Mouse (Mus musculus) midbrain, embryonic 14.5 days (tissue): ENCODE results near the gene Pex7. TPM values are rescaled to one million over a fixed set of nuclear protein-coding genes. Genes with fewer than 3 reads are reported as not detected.
"Not testable (repeated sequence)": the region's sequence is repeated elsewhere in the genome, so short reads cannot be mapped to it uniquely, and the experiment has no call there.

Source experiments
- ATAC-seq: fragments of 200-750 bp; cut with Nextera tagmentation; 2 replicates; pipeline ENCODE4 v1.8.0; 2017; ENCODE audit warnings: moderate number of reproducible peaks, moderate library complexity; ENCODE audit not compliant: low FRiP score, low TSS enrichment
- DNase-seq: peaks from one replicate; pipeline ENCODE4 v3.0.0-alpha.2; 2015
- H3K27ac ChIP-seq: fragments of 300-500 bp; sonication (generic); replicated peaks from 2 replicates; pipeline ENCODE4 v1.5.1; 2014; ENCODE audit warnings: mild to moderate bottlenecking, low read depth, low read length, moderate library complexity
- H3K27me3 ChIP-seq: fragments of 300-500 bp; sonication (generic); 2 replicates; pipeline ENCODE4 v1.6.1; 2014; ENCODE audit warnings: low read length, control low read depth, mixed read lengths; ENCODE audit not compliant: control insufficient read depth, insufficient read depth
- H3K36me3 ChIP-seq: fragments of 300-500 bp; sonication (generic); 2 replicates; pipeline ENCODE4 v1.6.1; 2014; ENCODE audit warnings: low read length, control low read depth; ENCODE audit not compliant: control insufficient read depth, insufficient read depth
- H3K4me1 ChIP-seq: fragments of 300-500 bp; sonication (generic); 2 replicates; pipeline ENCODE4 v1.6.1; 2014; ENCODE audit warnings: mild to moderate bottlenecking, antibody characterized with exemption, low read length, control low read depth; ENCODE audit not compliant: control insufficient read depth, insufficient read depth
- H3K4me2 ChIP-seq: fragments of 300-500 bp; sonication (generic); 2 replicates; pipeline ENCODE4 v1.6.1; 2014; ENCODE audit warnings: mild to moderate bottlenecking, low read length, moderate library complexity
- H3K4me3 ChIP-seq: fragments of 300-500 bp; sonication (generic); replicated peaks from 2 replicates; pipeline ENCODE4 v1.5.1; 2014; ENCODE audit warnings: low read depth, low read length
- H3K9ac ChIP-seq: fragments of 300-500 bp; sonication (generic); replicated peaks from 2 replicates; pipeline ENCODE4 v1.6.1; 2014; ENCODE audit warnings: mild to moderate bottlenecking, low read length, moderate library complexity
- H3K9me3 ChIP-seq: fragments of 300-500 bp; sonication (generic); 2 replicates; pipeline ENCODE4 v1.6.1; 2016; ENCODE audit warnings: low read length, control low read depth, mixed read lengths; ENCODE audit not compliant: control insufficient read depth
- whole genome bisulfite sequencing: fragments of 180-500 bp; shearing (Covaris S2); extraction: QIAGEN DNeasy Blood & Tissue Kit; methylation state at CpG from one replicate; pipeline ENCODE4 v1.1.7; 2014; 5-methylcytosine and 5-hydroxymethylcytosine counted together
- polyA plus RNA-seq: library from polyadenylated mRNA; unstranded; fragments of >200 nt; fragmentation: Nextera tagmentation; extraction: Ambion mirVana; gene quantifications from 2 replicates; pipeline ENCODE4 v1.2.1, GENCODE M21; 2014

The Pex7 gene
- polyA plus RNA-seq, 1 experiment from 2014 or later = 30.1 TPM

DNA sequence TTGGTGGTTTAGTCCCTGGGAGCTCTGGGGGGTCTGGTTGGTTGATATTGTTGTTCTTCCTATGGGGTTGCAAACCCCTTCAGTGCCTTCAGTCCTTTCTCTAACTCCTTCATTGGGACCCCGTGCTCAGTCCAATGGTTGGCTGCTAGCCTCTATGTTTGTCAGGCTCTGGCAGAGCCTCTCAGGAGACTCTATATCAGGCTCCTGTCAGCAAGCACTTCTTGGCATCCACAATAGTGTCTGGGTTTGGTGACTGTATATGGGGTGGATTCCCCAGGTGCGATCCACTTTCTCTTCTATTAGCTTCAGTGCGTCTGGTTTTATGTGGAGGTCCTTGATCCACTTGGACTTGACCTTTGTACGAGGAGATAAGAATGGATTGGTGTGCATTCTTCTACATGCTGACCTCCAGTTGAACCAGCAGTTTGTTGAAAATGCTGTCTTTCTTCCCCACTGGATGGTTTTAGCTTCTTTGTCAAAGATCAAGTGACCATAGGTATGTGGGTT, 19.0 kb upstream of the Pex7 start:
- not testable (repeated sequence) for H3K27me3 ChIP-seq, H3K4me2 ChIP-seq, H3K4me3 ChIP-seq, H3K9ac ChIP-seq, ATAC-seq, H3K27ac ChIP-seq, H3K36me3 ChIP-seq, H3K9me3 ChIP-seq, DNase-seq, H3K4me1 ChIP-seq
- WGBS = 95% methylated on average over 4 of the region's 4 CpGs

DNA sequence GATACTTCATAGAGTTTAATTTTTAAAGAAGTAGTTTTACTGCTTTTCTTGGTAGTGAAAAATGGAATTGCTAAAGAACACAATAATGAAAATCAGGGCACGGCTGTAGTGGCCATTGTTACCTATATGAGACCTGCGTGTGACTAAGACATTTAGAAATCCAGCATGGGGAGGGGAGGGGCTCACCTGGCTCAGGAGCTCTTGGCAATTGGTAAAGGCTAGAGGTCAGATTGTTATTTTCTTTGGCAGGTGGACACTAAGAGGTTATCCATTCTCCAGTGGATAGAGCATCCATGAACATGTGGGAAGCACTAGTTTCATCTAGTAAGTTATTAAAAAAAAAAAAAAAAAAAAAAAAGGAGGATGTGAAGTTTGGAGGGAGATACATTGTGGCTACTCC, 16.8 kb upstream of the Pex7 start:
- H3K4me2 ChIP-seq = no peak overlapping the region
- 75% methylated on average over 2 of the region's 2 CpGs for WGBS
- no peaks in the 10 kb centered on the region for H3K4me1 ChIP-seq
- H3K9me3 ChIP-seq = no peaks in the 10 kb centered on the region
- no peaks in the 10 kb centered on the region for H3K36me3 ChIP-seq
- H3K27me3 ChIP-seq = no peaks in the 10 kb centered on the region
- H3K27ac ChIP-seq = no peak overlapping the region
- ATAC-seq = no peak
- DNase-seq = no peak
- H3K9ac ChIP-seq = no peak overlapping the region
- H3K4me3 ChIP-seq = no peak overlapping the region

DNA sequence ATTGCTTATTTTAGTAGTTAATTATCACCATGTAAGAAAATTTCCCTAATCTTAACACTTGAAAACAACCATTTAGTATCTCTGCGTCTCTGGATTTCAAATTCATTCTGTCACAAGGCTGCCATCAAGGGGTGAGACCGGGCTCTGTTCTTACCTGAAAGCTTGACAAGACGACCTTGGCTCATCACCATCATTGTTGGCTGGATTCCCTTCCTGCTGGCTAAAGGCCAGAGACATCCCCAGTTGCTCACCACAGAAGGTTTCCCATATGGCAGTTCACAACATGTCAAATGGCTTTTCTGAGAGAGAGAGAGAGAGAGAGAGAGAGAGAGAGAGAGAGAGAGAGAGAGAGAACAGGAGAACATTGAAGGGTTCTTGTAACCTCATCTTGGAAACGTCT, 14.9 kb upstream of the Pex7 start:
- Histone ChIP-seq H3K4me2 (no peak overlapping the region), H3K9me3 (no peaks in the 10 kb centered on the region), H3K27me3 (no peaks in the 10 kb centered on the region), H3K4me1 (no peaks in the 10 kb centered on the region), H3K27ac (no peak overlapping the region), H3K36me3 (no peaks in the 10 kb centered on the region), H3K4me3 (no peak overlapping the region), H3K9ac (no peak overlapping the region)
- DNase-seq (peak; percentile 22), ATAC-seq (no peak)
- 62% methylated on average over 4 of the region's 4 CpGs for WGBS

DNA sequence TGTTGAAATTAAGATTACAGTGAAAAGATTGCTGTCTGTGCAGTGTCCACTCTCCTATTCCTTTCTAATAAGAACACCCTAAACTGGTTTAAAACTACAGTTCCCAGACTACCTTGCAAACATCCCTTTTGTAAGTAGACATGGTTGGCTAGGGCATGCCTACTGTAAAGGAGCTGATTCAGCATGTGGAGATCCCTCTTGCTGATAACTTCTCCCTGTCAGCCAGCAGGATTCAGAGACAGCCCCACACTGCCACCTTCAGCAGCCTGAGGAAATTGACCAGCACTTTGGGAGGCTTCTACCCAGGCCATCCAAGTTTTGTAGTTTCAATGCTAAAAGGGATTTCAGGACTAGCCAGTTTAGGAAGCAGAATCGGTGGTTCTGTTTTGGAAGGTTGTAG, 7.8 kb upstream of the Pex7 start:
- Histone ChIP-seq H3K4me1 (no peaks in the 10 kb centered on the region), H3K27me3 (no peaks in the 10 kb centered on the region), H3K4me3 (no peak overlapping the region), H3K4me2 (no peak overlapping the region), H3K27ac (no peak overlapping the region), H3K36me3 (no peaks in the 10 kb centered on the region), H3K9me3 (no peaks in the 10 kb centered on the region), H3K9ac (no peak overlapping the region)
- DNase-seq (peak; percentile 60), ATAC-seq (no peak)
- 58% methylated on average over 1 of the region's 1 CpGs for WGBS

DNA sequence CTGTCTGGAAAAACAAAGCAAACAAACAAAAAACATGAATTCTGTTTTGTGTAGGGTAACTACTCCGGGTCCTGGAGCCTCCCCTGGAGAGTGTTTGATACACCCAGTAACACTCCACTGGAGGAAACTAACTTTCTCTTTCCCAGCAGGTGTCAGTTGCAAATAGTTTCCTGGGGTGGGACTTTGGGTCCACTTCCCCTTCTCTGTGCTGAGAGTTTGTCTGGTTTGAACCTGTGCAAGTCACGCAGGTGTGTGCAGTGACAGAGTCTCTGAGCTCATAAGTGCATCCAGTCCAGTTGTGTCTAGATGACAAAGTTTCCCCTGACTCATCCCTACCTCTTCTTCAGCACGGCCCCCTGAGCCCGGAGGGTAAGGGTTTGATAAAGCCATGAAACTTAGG, 6.3 kb upstream of the Pex7 start:
- 89% methylated on average over 4 of the region's 4 CpGs for WGBS
- Histone ChIP-seq H3K4me3 (no peak overlapping the region), H3K9me3 (no peaks in the 10 kb centered on the region), H3K27me3 (no peaks in the 10 kb centered on the region), H3K4me2 (no peak overlapping the region), H3K9ac (no peak overlapping the region), H3K27ac (no peak overlapping the region), H3K4me1 (no peaks in the 10 kb centered on the region), H3K36me3 (no peaks in the 10 kb centered on the region)
- DNase-seq (no peak), ATAC-seq (no peak)

DNA sequence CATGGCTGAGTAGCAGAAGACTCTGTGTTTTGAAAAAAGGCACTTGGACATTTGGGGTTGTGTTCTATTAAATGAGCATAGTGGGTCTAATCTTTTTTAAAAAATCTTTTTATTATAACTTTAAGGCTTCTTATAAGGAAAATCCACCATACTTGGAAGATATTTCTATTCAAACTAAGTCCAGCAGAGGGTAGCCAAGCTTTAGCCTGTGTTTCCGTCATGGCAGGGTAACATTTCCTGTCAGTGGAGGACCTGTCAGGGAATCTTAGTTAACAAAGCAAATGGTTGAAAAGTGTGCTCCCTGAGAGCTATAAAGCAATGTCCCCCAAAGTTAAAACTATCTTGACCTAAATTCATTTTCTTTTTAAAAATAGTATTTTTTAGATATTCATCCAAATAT, 4.1 kb upstream of the Pex7 start:
- no peak overlapping the region for H3K9ac ChIP-seq
- H3K27me3 ChIP-seq = no peaks in the 10 kb centered on the region
- WGBS = 33% methylated on average over 1 of the region's 1 CpGs
- no peak overlapping the region for H3K4me2 ChIP-seq
- DNase-seq (peak; percentile 64), ATAC-seq (no peak)
- H3K4me3 ChIP-seq = no peak overlapping the region
- H3K9me3 ChIP-seq = no peaks in the 10 kb centered on the region
- no peaks in the 10 kb centered on the region for H3K36me3 ChIP-seq
- no peak overlapping the region for H3K27ac ChIP-seq
- no peaks in the 10 kb centered on the region for H3K4me1 ChIP-seq

DNA sequence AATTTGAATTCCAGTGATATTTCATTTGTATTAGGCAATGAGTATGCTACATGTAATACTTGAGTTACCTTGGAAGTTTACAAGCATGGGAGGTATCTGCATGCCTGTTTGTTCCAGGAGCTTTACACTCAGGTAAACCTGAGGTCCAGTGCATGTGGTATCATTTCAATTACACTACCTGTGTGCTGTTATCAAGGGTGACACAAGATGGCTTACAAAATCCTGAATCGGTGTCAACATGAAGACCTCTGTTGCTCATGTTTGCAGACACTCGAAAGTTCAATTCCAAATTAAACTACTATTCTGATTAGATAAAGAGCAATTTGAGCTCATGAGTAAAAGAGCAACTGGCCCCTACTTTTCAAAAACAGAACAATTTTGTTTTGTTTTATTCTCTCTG, 3.0 kb upstream of the Pex7 start:
- WGBS = 98% methylated on average over 2 of the region's 2 CpGs
- Histone ChIP-seq H3K4me3 (no peak overlapping the region), H3K9me3 (no peaks in the 10 kb centered on the region), H3K4me2 (no peak overlapping the region), H3K27me3 (no peaks in the 10 kb centered on the region), H3K27ac (no peak overlapping the region), H3K4me1 (no peaks in the 10 kb centered on the region), H3K9ac (no peak overlapping the region), H3K36me3 (no peaks in the 10 kb centered on the region)
- ATAC-seq (no peak), DNase-seq (no peak)

DNA sequence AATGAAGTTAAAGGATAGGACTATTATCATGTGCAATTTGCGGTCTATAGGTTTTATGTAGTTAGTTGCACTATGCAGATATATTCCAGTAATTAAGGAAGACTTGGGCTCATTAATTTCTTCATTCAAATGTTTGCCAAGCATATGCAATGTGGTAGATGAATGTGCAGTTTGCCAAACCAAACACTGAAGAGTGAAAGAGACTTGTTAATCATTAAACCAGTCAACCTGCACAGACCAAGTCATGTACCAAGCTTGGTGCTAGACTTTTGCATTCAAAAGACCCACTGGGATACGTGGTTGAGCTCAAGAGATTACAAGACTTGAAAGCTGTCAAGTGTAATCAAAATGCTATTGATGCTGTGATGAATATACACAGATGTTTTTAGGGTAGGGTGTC, 587 bp upstream of the Pex7 start:
- H3K27ac ChIP-seq = no peak overlapping the region
- H3K36me3 ChIP-seq = no peaks in the 10 kb centered on the region
- DNase-seq = no peak
- H3K4me1 ChIP-seq = no peaks in the 10 kb centered on the region
- WGBS = 81% methylated on average over 2 of the region's 2 CpGs
- H3K9ac ChIP-seq = no peak overlapping the region
- no peak for ATAC-seq
- no peaks in the 10 kb centered on the region for H3K9me3 ChIP-seq
- H3K4me2 ChIP-seq = no peak overlapping the region
- H3K4me3 ChIP-seq = no peak overlapping the region
- no peaks in the 10 kb centered on the region for H3K27me3 ChIP-seq

DNA sequence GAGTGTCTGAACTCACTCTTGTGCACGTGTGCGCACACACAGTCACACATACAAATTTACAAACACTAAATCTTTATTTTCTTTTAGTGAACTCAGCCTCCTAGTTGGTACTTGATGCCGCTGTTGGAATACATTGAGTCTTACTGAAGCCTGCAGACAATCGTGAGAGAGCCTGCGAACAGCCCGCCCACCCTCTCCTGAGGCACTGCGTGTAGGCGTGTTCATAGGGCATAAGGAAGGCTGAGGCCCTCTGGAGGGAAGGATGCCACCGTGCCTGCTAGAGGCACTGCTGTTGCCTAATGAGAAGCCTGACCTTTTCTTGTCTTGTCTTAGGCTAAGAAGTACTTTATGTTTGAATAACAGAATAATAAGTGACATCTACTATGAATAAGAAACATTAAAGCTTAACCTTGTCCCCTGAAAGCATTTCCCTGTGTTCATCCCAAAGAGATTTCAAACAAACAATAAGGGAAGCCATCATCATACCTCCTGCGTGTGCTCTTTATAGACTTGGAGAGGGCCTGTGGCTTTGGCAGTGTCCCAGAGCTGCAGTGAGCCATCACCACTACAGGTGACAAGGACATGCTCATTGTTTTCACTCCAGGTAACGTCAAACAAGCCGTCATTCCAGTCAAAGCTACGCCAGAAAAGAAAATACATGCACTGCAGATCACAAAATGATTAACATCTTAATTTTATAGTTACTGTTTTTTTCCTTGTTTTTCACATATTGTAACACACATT, 3.2 kb downstream of the Pex7 start:
- H3K27me3 ChIP-seq = no peaks in the 10 kb centered on the region
- no peak overlapping the region for H3K4me2 ChIP-seq
- no peak overlapping the region for H3K9ac ChIP-seq
- ATAC-seq (no peak), DNase-seq (no peak)
- H3K4me3 ChIP-seq = no peak overlapping the region
- no peaks in the 10 kb centered on the region for H3K4me1 ChIP-seq
- WGBS = 83% methylated on average over 13 of the region's 13 CpGs
- H3K27ac ChIP-seq = no peak overlapping the region
- peaks cover 3% of the 10 kb centered on the region; the same call in 1 of the 2 replicates for H3K36me3 ChIP-seq
- no peaks in the 10 kb centered on the region for H3K9me3 ChIP-seq
